Mouse (Mus musculus): ENCODE measurements around the gene Src.
"Not testable (repeated sequence)": the region's sequence is repeated elsewhere in the genome, so short reads cannot be mapped to it uniquely, and the experiment has no call there.

The Src gene

GRCm38 (mm10) chr2:157418206-157418605, at the start of gene Src:
TSS of gene Src (plus strand) at chr2:157418444.
- in situ Hi-C loops (cut with MboI; ENCODE audit: low pct_unique_long_range_greater_than_20kb in 1 of 2, low sequenced_read_pairs in 2 of 2, unreplicated experiment in 1 of 2): loop anchor here in 1 of 2 experiments (5.0 kb wide), 2 partner anchors 41 to 76 kb away; no protein-coding TSS in a partner anchor

DNA sequence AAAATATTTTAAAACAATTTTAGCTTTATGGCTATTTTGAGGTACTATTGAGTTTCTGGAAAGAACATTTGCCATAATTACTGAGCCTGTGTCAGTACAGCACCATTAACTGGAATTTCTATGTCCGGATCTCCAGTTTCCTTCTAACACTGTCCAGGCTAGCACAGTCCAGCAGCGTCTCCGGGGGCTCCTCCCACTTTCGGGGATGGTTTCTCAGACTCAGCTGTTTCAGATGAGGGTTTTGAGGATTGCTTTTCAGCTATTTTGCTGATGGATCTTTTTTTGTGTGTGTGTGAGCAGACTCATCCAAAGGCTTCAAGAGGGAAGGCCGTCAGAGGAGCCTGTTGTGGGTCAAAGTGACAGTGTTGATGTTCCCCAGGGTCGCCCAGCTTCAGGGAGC, 46.5 kb upstream of the Src start:
- in situ Hi-C loops (cut with MboI; ENCODE audit: low pct_unique_long_range_greater_than_20kb in 1 of 2, low sequenced_read_pairs in 2 of 2, unreplicated experiment in 1 of 2): no loop called here

DNA sequence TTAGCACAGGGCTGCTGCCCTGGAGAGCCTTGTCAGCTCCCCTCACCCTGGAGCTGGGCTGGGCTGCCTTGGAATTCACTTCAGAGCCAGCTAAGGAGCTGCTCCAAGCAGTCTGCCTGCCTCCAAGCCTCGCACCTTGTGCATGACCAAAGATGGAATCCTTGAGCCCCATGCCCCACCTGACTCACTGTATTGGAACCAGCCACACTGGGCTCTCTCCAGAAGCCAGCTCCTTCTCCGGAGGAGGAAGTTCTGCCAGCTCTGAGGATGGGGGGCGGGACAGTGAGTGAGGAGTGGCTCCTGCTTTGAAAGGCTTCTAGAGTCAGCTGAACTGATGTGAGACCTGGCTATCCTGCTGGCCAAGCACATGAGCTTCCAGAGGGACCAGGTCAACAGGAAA, 44.6 kb upstream of the Src start:
- in situ Hi-C loops (cut with MboI; ENCODE audit: low pct_unique_long_range_greater_than_20kb in 1 of 2, low sequenced_read_pairs in 2 of 2, unreplicated experiment in 1 of 2): no loop called here

GRCm38 (mm10) chr2:157375051-157375450, 43.2 kb upstream of the Src start:
- in situ Hi-C loops (cut with MboI; ENCODE audit: low pct_unique_long_range_greater_than_20kb in 1 of 2, low sequenced_read_pairs in 2 of 2, unreplicated experiment in 1 of 2): loop anchor here in 1 of 2 experiments (5.0 kb wide), 1 partner anchor 42 kb away; the partner anchor contains the start of gene Src

DNA sequence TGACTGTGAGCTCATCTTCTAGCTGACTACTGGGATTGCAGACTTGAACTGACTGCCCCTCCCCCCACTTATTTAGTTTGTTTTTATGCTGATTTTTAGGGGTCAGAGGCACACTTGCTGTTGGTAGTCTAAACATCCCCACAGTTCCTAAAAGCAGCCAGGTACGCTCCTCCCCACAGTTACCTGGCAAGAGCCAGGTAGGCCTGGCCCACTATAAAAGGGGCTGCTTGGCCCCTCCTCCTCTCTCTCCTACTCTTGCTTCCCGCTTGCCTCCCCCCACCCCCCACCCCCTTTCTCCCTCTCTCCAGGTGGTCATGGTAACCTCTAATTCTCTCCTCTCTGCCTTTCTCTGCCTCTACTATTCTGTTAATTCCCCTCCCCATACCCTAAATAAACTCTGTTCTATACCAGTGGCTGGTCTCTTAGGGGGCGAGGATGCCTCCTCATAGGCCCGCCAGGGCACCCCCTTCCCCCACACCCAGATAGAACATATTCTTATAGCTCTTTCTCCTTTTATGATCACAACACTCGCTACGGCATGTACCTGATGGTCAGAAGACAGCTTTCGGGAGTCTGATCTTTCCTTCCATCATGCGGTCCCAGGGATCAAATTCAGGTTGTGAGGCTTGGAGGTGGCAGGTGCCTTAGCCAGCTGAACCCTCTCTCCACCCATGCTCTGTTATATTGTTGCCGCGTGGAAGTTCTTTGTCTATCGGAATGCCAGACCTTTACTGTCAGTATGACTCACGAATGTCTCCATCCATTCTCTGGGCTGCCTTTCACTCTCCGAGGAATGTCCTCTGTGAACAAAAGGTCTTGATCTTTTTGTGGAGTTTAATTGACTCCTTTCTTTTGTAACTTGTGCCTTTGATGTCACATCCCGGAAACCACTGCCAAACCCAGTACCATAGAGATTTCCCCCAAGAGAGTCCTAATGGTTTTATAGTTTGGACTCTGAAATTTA, 42.2 kb upstream of the Src start:
- in situ Hi-C loops (cut with MboI; ENCODE audit: low pct_unique_long_range_greater_than_20kb in 1 of 2, low sequenced_read_pairs in 2 of 2, unreplicated experiment in 1 of 2): loop anchor here in 1 of 2 experiments (5.0 kb wide), 1 partner anchor 41 kb away; the partner anchor contains the start of gene Src

GRCm38 (mm10) chr2:157376995-157377394, 41.2 kb upstream of the Src start:
- in situ Hi-C loops (cut with MboI; ENCODE audit: low pct_unique_long_range_greater_than_20kb in 1 of 2, low sequenced_read_pairs in 2 of 2, unreplicated experiment in 1 of 2): loop anchor here in 1 of 2 experiments (5.0 kb wide), 1 partner anchor 40 kb away; the partner anchor contains the start of gene Src

DNA sequence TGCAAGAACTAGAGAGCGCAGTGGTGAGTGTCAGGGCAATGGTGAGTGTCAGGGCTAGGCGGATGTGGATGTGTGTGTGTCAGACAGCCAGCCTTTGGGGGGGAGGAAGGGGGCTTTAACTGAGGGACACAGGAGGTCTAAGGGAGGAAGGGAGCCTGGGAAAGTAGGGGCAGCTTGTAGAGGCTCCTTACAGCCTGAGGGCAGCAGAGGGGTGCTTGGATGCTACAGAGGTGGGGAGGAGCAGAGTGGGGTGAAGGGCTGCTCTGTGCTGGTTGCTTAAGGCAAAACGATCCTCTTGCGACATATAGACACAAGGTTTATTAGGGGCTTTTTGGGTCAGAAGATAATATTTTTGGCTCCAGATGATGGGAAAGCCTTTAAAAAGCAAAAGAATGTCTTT, 33.4 kb upstream of the Src start:
- in situ Hi-C loops (cut with MboI; ENCODE audit: low pct_unique_long_range_greater_than_20kb in 1 of 2, low sequenced_read_pairs in 2 of 2, unreplicated experiment in 1 of 2): no loop called here

DNA sequence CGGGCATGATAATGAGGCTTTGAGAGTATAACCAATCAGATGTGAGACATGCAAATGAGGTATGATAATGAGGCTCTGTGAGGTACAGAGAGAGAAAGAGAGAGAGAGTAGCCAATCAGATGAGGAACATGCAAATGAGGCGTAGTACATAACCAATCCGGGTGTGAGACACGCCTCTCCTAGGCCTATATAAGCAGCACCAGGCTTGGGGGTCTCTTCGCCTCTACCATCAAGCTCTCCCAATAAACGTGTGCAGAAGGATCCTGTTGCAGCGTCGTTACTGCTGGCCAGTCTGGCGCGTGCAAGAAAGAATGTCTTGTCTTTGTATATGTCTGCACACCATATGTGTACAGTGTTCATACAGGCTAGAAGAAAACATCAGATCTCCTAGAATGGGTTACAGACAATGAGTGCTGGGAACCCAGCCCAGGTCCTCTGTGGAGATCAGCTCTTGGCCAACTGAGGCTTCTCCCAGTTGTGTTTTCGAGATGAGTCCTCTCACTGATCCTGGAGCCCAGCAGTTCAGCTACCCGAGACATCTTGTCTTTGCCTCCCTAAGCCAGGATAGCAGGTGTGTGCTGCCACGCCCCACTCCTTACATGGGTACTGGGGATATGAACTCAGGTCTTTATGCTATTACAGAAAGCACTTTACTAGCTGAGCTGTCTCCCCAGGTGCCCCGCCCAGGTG, 29.2 kb upstream of the Src start:
- in situ Hi-C loops (cut with MboI; ENCODE audit: low pct_unique_long_range_greater_than_20kb in 1 of 2, low sequenced_read_pairs in 2 of 2, unreplicated experiment in 1 of 2): not testable (repeated sequence)

- in situ Hi-C loops (cut with MboI; ENCODE audit: low pct_unique_long_range_greater_than_20kb in 1 of 2, low sequenced_read_pairs in 2 of 2, unreplicated experiment in 1 of 2): no loop called here
Measured at GRCm38 (mm10) chr2:157389591-157389921, 28.7 kb upstream of the Src start.

GRCm38 (mm10) chr2:157392331-157392730, 25.9 kb upstream of the Src start:
- in situ Hi-C loops (cut with MboI; ENCODE audit: low pct_unique_long_range_greater_than_20kb in 1 of 2, low sequenced_read_pairs in 2 of 2, unreplicated experiment in 1 of 2): no loop called here

DNA sequence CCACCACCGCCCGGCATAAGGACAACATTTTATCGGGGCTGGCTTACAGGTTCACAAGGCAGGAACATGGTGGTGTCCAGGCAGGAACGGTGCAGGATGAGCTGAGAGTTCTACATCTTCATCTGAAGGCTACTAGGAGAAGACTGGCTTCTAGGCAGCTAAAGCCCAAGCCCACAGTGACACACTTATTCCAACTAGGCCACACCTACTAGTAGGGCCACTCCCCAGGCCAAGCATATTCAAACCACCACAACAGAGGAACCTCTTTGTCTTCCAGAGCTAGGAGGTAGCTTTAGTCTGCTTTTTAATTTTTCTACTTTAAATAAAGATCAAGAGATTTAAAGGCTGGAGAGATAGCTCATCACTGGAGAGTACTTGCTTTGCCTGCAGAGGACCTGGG, 24.7 kb upstream of the Src start:
- in situ Hi-C loops (cut with MboI; ENCODE audit: low pct_unique_long_range_greater_than_20kb in 1 of 2, low sequenced_read_pairs in 2 of 2, unreplicated experiment in 1 of 2): no loop called here

DNA sequence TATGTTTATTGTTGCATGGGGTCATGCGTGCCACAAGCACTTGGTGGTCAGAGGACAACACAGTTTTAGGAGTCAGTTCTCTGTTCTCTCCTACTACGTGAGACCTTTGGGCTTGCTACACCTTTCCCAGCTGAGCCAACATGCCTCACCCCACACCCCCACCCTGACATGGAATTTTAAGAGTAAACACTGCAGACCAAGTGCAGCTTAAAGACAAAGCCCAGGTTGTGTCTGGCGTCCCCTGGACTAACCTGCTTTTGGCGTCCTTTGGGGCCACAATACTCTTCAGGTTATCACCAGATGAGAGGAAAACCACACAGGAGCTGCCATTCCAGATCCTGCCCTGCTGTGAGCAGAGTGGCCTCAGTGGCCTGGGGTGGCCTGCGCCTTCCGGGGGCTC, 23.4 kb upstream of the Src start:
- in situ Hi-C loops (cut with MboI; ENCODE audit: low pct_unique_long_range_greater_than_20kb in 1 of 2, low sequenced_read_pairs in 2 of 2, unreplicated experiment in 1 of 2): no loop called here

GRCm38 (mm10) chr2:157395371-157395770, 22.9 kb upstream of the Src start:
- in situ Hi-C loops (cut with MboI; ENCODE audit: low pct_unique_long_range_greater_than_20kb in 1 of 2, low sequenced_read_pairs in 2 of 2, unreplicated experiment in 1 of 2): no loop called here

DNA sequence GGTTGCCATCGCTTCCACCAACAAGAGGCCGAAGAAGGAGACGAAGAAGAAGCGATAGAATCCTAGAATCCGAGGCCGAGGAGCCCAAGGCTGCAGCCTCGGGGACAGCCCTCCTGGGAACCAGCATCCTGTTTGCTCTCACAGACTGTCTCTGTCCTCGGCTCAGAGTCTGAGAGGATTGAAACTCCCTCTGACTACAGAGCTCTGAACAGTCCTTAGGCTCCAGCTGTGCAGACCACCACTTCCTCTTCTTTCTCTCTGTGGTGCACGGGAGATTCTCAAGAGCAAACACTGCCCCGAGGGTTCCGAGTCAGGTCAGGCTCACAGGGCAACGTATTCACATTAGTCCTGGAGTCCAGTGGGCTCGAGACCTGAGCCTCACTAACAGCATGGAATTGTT, 22.3 kb upstream of the Src start:
- in situ Hi-C loops (cut with MboI; ENCODE audit: low pct_unique_long_range_greater_than_20kb in 1 of 2, low sequenced_read_pairs in 2 of 2, unreplicated experiment in 1 of 2): no loop called here

DNA sequence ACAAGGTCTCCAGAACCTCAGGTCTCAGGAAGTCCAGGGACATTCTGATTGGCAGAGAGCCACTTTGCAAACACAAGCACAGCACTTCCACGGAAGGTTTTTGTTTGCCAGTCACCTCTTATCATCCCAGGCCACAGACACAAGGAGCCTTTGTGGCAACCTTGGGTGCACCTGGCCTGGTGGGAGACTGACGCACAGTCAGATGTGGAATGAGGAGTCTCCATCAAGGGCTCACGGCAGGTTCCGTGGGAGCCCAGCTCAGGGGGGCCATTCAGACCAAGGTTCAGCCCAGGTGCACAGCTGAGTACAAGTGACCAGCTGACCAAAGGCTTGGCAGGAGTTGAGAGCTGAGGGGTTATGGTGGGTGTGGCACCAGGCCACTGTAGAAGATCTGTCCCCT, 20.9 kb upstream of the Src start:
- in situ Hi-C loops (cut with MboI; ENCODE audit: low pct_unique_long_range_greater_than_20kb in 1 of 2, low sequenced_read_pairs in 2 of 2, unreplicated experiment in 1 of 2): no loop called here

GRCm38 (mm10) chr2:157398539-157398938, 19.7 kb upstream of the Src start:
- in situ Hi-C loops (cut with MboI; ENCODE audit: low pct_unique_long_range_greater_than_20kb in 1 of 2, low sequenced_read_pairs in 2 of 2, unreplicated experiment in 1 of 2): no loop called here

DNA sequence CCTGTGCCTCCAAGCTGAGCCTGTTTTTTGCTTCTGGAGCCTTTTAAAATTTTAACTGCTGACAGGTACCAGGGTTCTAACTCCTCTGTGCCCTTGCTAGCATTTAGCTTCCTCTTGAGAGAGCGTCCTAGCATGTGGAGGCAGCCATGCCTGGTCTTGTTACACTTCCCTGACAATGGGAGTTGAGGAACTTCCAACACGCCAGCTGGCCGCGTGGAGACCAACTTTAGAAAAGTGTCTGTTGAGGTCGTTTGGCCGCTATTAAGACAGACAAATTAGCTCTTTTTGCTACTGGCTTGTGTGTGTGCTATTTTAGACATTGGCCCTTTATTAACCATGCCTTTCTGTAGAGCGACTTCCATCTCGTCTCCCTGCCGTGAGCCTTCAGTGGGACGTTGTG, 18.4 kb upstream of the Src start:
- in situ Hi-C loops (cut with MboI; ENCODE audit: low pct_unique_long_range_greater_than_20kb in 1 of 2, low sequenced_read_pairs in 2 of 2, unreplicated experiment in 1 of 2): no loop called here

- in situ Hi-C loops (cut with MboI; ENCODE audit: low pct_unique_long_range_greater_than_20kb in 1 of 2, low sequenced_read_pairs in 2 of 2, unreplicated experiment in 1 of 2): no loop called here
Measured at GRCm38 (mm10) chr2:157400491-157400890, 17.8 kb upstream of the Src start.

- in situ Hi-C loops (cut with MboI; ENCODE audit: low pct_unique_long_range_greater_than_20kb in 1 of 2, low sequenced_read_pairs in 2 of 2, unreplicated experiment in 1 of 2): no loop called here
Measured at GRCm38 (mm10) chr2:157401261-157401660, 17.0 kb upstream of the Src start.
